Mouse (Mus musculus) Patski (cell line): ENCODE data around the gene Pdzph1. TPM values are rescaled to one million over a fixed set of nuclear protein-coding genes. Genes with fewer than 3 reads are reported as not detected.

Experiments
- ATAC-seq: fragments of 100-300 bp; one replicate; pipeline ENCODE4 v1.8.0; 2021
- CTCF ChIA-PET: fragments of 350-600 bp; sonication (Branson Sonifier 250); formaldehyde crosslinking; loops from one replicate; lab custom pipeline; 2022; ENCODE audit warnings: inconsistent platforms; lab: Charles Lee
- POLR2A ChIA-PET: fragments of 350-600 bp; sonication (Branson Sonifier 250); formaldehyde crosslinking; loops from one replicate; lab custom pipeline; 2022; ENCODE audit warnings: antibody characterized with exemption, inconsistent platforms; lab: Charles Lee
- DNase-seq: peaks from one replicate; pipeline ENCODE4 v3.0.0-alpha.2; 2011; ENCODE audit warnings: low read depth, low spot score
- H3K27me3 ChIP-seq: fragments of 371-371 bp; one replicate; pipeline ENCODE4 v1.5.1; 2021
- CTCF ChIP-seq: fragments of 100-300 bp; IDR thresholded peaks from one replicate; pipeline ENCODE4 v1.5.1; 2021
- in situ Hi-C: fragments of 300-500 bp; cut with MboI; formaldehyde crosslinking; loops from 3 replicates; pipeline ENCODE4 v1.11.1; 2018; ENCODE audit warnings: low pct_unique_long_range_greater_than_20kb, mixed read lengths
- polyA plus RNA-seq: library from polyadenylated mRNA; unstranded; gene quantifications from one replicate; pipeline ENCODE4 v1.2.3, GENCODE M21; 2021

Gene Pdzph1
- polyA plus RNA-seq, 1 experiment from 2014 or later = not detected

- TF ChIP-seq CTCF = no peak
- ChIA-PET CTCF (interaction anchor here (0.6 to 0.8 kb wide), 2 partner anchors 13 to 172 kb away, joined by 3 read pairs; no protein-coding TSS in a partner anchor), POLR2A (no interaction called here)
- DNase-seq = no peak
- ATAC-seq = no peak
- in situ Hi-C loops = loop anchor here (25.0 kb wide), 1 partner anchor 1411 kb away; no protein-coding TSS in a partner anchor
- H3K27me3 ChIP-seq = peaks cover 76% of the 10 kb centered on the region
These were observed 67.8 kb downstream of the Pdzph1 start for GRCm38 (mm10) chr17:58923316-58923866.

- POLR2A ChIA-PET = no interaction called here
- CTCF ChIA-PET = no interaction called here
- ATAC-seq (no peak), DNase-seq (no peak)
- H3K27me3 ChIP-seq = peaks cover 73% of the 10 kb centered on the region
- no peak for TF ChIP-seq CTCF
- in situ Hi-C loops = loop anchor here (25.0 kb wide), 1 partner anchor 1411 kb away; no protein-coding TSS in a partner anchor
These were observed 68.4 kb downstream of the Pdzph1 start for GRCm38 (mm10) chr17:58922821-58923220.

GRCm38 (mm10) chr17:58919927-58920326 is 71.2 kb downstream of the Pdzph1 start:
- ATAC-seq = no peak
- TF ChIP-seq CTCF = no peak
- in situ Hi-C loops = loop anchor here (25.0 kb wide), 1 partner anchor 1408 kb away; no protein-coding TSS in a partner anchor
- ChIA-PET POLR2A (no interaction called here), CTCF (no interaction called here)
- no peak for DNase-seq
- H3K27me3 ChIP-seq = peaks cover 50% of the 10 kb centered on the region

GRCm38 (mm10) chr17:58919061-58919460 is 72.1 kb downstream of the Pdzph1 start:
- H3K27me3 ChIP-seq = peaks cover 45% of the 10 kb centered on the region
- no peak for DNase-seq
- in situ Hi-C loops = loop anchor here (25.0 kb wide), 1 partner anchor 1407 kb away; no protein-coding TSS in a partner anchor
- POLR2A ChIA-PET = no interaction called here
- ATAC-seq = peak; percentile 47
- CTCF ChIA-PET = no interaction called here
- TF ChIP-seq CTCF = peak; percentile 41

- in situ Hi-C loops = loop anchor here (25.0 kb wide), 1 partner anchor 1406 kb away; no protein-coding TSS in a partner anchor
- DNase-seq (no peak), ATAC-seq (no peak)
- ChIA-PET CTCF (no interaction called here), POLR2A (no interaction called here)
- no peak for TF ChIP-seq CTCF
- H3K27me3 ChIP-seq = peaks cover 42% of the 10 kb centered on the region
These were observed 72.6 kb downstream of the Pdzph1 start for GRCm38 (mm10) chr17:58918539-58918938.

GRCm38 (mm10) chr17:58911564-58911963 is 79.6 kb downstream of the Pdzph1 start:
- POLR2A ChIA-PET = no interaction called here
- CTCF ChIA-PET = no interaction called here
- H3K27me3 ChIP-seq = peaks cover 16% of the 10 kb centered on the region
- DNase-seq = no peak
- TF ChIP-seq CTCF = no peak
- ATAC-seq = no peak
- in situ Hi-C loops = loop anchor here (25.0 kb wide), 1 partner anchor 1399 kb away; no protein-coding TSS in a partner anchor

- POLR2A ChIA-PET = no interaction called here
- CTCF ChIA-PET = interaction anchor here (0.9 to 1.3 kb wide), 6 partner anchors 17 to 326 kb away, joined by 3 to 4 read pairs (median 3); no protein-coding TSS in a partner anchor
- ATAC-seq (no peak), DNase-seq (no peak)
- peak; percentile 50 for TF ChIP-seq CTCF
- peaks cover 29% of the 10 kb centered on the region for H3K27me3 ChIP-seq
- in situ Hi-C loops = loop anchor here (25.0 kb wide), 1 partner anchor 1397 kb away; no protein-coding TSS in a partner anchor
These were observed 82.0 kb downstream of the Pdzph1 start for GRCm38 (mm10) chr17:58909061-58909661.

GRCm38 (mm10) chr17:58906001-58906400 is 85.2 kb downstream of the Pdzph1 start:
- TF ChIP-seq CTCF = no peak
- H3K27me3 ChIP-seq = peaks cover 47% of the 10 kb centered on the region
- ATAC-seq (no peak), DNase-seq (no peak)
- in situ Hi-C loops = loop anchor here (25.0 kb wide), 1 partner anchor 1394 kb away; no protein-coding TSS in a partner anchor
- CTCF ChIA-PET = no interaction called here
- POLR2A ChIA-PET = no interaction called here

GRCm38 (mm10) chr17:58891488-58892210 is 99.5 kb downstream of the Pdzph1 start:
- DNase-seq = no peak
- CTCF ChIA-PET = interaction anchor here (1.5 to 2.1 kb wide), 2 partner anchors 10 to 17 kb away, joined by 4 to 5 read pairs; no protein-coding TSS in a partner anchor
- POLR2A ChIA-PET = no interaction called here
- H3K27me3 ChIP-seq = peaks cover 12% of the 10 kb centered on the region
- in situ Hi-C loops = loop anchor here (25.0 kb wide), 1 partner anchor 1129 kb away; the partner anchor contains the start of gene Cntnap5c
- ATAC-seq = no peak
- TF ChIP-seq CTCF = no peak
